Mouse (Mus musculus): ENCODE measurements around the gene Ncapd2. TPM values are rescaled to one million over a fixed set of nuclear protein-coding genes. Genes with fewer than 3 reads are reported as not detected.

Gene Ncapd2
- polyA plus RNA-seq, 2 experiments = 66.8 to 148 TPM

- 75% methylated on average over 7 of the region's 7 CpGs for WGBS (ENCODE audit: insufficient replicate concordance)
- Histone ChIP-seq H3K9me3 (ENCODE audit: control insufficient read depth, low read length) (no peaks in the 10 kb centered on the region), H3K4me3 (ENCODE audit: insufficient read depth in 1 of 2, low read depth in 2 of 2, low read length in 2 of 2) (no peak overlapping the region), H3K4me1 (replicated peaks; ENCODE audit: control insufficient read depth in 2 of 2, insufficient read depth in 2 of 2, low read length in 1 of 2) (peaks cover 24 to 33% of the 10 kb centered on the region in 2 experiments), H3K27ac (no peak overlapping the region), H3K4me2 (ENCODE audit: low read depth) (no peak overlapping the region), H3K9ac (replicated peaks) (no peak overlapping the region), H3K36me3 (replicated peaks; ENCODE audit: control insufficient read depth, insufficient read depth, low read depth) (no peaks in the 10 kb centered on the region; the same call in 1 of the 2 replicates), H3K27me3 (ENCODE audit: control insufficient read depth, insufficient read depth, low read length) (no peaks in the 10 kb centered on the region)
- no peak for DNase-seq (ENCODE audit: low read depth in 3 of 3, low spot score in 3 of 3)
- ATAC-seq (ENCODE audit: insufficient read depth) = no peak
- TF ChIP-seq EP300 (IDR thresholded peaks at IDR 0.05; ENCODE audit: low read depth) (no peak), CTCF (IDR thresholded peaks at IDR 0.05; ENCODE audit: low read depth) (no peak)
These were observed 41.9 kb downstream of the Ncapd2 start for GRCm38 (mm10) chr6:125149569-125149950.

DNA sequence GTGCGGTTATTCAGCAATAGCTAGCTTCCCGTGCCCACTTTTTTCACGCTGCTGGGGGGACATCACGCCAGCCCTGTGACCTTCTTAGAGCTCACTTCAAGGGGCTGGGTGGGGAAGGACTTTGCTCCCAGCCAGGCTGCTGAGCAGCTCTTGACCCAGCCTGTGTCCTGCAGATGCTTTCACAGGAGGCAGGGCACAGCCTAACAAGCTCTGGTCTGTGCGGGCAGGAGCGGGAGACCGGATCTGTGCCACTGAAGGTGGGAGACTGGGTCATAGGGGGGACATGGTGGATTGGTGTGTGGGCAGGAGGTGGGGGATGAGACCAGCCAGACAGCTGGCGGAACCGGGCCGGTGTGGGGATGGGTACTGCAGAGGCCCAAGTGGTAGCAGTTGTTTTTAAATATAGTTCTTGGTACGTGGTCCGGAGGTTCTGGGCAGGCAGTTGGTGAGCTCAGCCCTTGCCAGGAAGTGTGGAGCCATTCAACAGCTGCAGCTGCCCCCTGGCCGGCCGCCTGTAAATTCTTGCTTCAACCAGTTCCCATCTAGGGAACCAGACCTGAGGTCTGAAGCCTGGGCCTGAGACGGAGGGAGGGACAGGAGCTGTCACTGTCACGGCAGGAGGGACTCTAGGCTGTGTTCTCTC lies 42.5 kb downstream of the Ncapd2 start:
- H3K4me2 ChIP-seq (ENCODE audit: low read depth) = peak overlapping the region; percentile 18; the same call in 1 of the 2 replicates
- ATAC-seq (ENCODE audit: insufficient read depth) = no peak

DNA sequence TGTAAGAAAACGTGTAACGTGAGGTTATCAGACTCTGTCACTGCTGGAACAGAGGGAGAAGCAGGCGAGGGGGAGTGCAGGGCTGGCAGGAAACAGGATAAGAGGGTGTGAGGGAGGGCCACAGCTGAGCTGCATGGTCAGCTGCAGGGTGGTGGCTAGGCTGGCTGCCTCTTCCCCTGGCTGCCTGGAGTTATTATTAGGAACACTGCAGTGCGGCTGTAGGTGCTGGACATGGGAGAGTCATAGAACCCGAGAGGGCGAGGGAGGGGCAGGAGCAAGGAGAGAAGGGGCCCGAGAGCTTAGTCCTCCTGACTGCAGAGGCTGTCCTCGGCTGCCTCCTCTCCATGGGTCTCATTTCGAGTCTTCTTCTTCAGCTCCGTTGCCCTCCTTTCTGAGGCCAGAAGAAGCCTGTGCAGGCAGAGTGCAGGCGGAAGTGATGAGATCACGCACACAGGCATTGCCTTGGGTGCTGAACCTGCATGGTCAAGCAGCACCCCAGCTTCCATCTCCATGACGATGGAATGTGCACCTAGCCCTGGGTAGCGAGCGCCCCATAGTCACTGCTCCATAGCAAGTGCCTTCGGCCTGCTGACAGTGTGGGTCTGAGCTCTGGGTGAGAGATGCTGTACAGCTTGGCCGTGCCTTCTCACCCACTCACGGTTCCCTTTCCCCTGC lies 43.1 kb downstream of the Ncapd2 start:
- 37% methylated on average over 18 of the region's 18 CpGs for WGBS (ENCODE audit: insufficient replicate concordance)
- Histone ChIP-seq H3K27me3 (ENCODE audit: control insufficient read depth, insufficient read depth, low read length) (no peaks in the 10 kb centered on the region), H3K4me2 (ENCODE audit: low read depth) (peak overlapping the region; percentile 18; the same call in 1 of the 2 replicates), H3K4me1 (replicated peaks; ENCODE audit: control insufficient read depth in 2 of 2, insufficient read depth in 2 of 2, low read length in 1 of 2) (peaks cover 26 to 36% of the 10 kb centered on the region in 2 experiments), H3K9me3 (ENCODE audit: control insufficient read depth, low read length) (no peaks in the 10 kb centered on the region), H3K36me3 (replicated peaks; ENCODE audit: control insufficient read depth, insufficient read depth, low read depth) (no peaks in the 10 kb centered on the region; the same call in none of the 2 replicates), H3K9ac (replicated peaks) (no peak overlapping the region), H3K4me3 (ENCODE audit: insufficient read depth in 1 of 2, low read depth in 2 of 2, low read length in 2 of 2) (no peak overlapping the region), H3K27ac (no peak overlapping the region)
- TF ChIP-seq CTCF (IDR thresholded peaks at IDR 0.05; ENCODE audit: low read depth) = no peak
- TF ChIP-seq EP300 (IDR thresholded peaks at IDR 0.05; ENCODE audit: low read depth) = no peak
- DNase-seq (ENCODE audit: low read depth in 3 of 3, low spot score in 3 of 3) (no peak), ATAC-seq (ENCODE audit: insufficient read depth) (no peak)

More for the DNA sequence above, 42.5 kb downstream of the Ncapd2 start:
- no peaks in the 10 kb centered on the region for H3K27me3 ChIP-seq (ENCODE audit: control insufficient read depth, insufficient read depth, low read length)
- H3K9me3 ChIP-seq (ENCODE audit: control insufficient read depth, low read length) = no peaks in the 10 kb centered on the region
- peaks cover 26 to 36% of the 10 kb centered on the region in 2 experiments for H3K4me1 ChIP-seq (replicated peaks; ENCODE audit: control insufficient read depth in 2 of 2, insufficient read depth in 2 of 2, low read length in 1 of 2)
- no peak for DNase-seq (ENCODE audit: low read depth in 3 of 3, low spot score in 3 of 3)
- H3K4me3 ChIP-seq (ENCODE audit: insufficient read depth in 1 of 2, low read depth in 2 of 2, low read length in 2 of 2) = no peak overlapping the region
- no peak for TF ChIP-seq EP300 (IDR thresholded peaks at IDR 0.05; ENCODE audit: low read depth)
- TF ChIP-seq CTCF (IDR thresholded peaks at IDR 0.05; ENCODE audit: low read depth) = no peak; the same call in 1 of the 2 replicates
- no peak overlapping the region for H3K9ac ChIP-seq (replicated peaks)
- no peak overlapping the region for H3K27ac ChIP-seq
- WGBS (ENCODE audit: insufficient replicate concordance) = 59% methylated on average over 16 of the region's 16 CpGs
- no peaks in the 10 kb centered on the region; the same call in 1 of the 2 replicates for H3K36me3 ChIP-seq (replicated peaks; ENCODE audit: control insufficient read depth, insufficient read depth, low read depth)

DNA sequence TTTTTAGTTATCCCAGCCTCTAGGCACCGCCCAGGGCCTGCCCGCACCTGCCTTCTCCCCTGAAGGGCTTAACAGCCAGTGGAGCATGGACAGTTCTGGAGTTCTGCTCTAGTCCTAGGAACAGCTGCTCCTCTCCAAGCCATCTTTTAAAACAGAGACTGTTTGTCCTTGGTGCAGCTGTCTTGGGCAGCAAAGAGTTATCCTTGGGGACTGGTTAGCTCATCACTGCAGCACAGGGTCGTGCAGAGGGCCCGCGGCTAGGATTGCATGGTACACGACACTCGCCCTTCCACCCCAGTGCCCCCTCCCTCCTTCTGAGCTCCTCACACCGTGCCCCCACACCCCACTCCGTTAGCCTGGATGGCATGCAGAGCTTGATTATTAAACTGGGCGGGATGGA lies 44.2 kb downstream of the Ncapd2 start:
- Histone ChIP-seq H3K4me2 (ENCODE audit: low read depth) (no peak overlapping the region), H3K9me3 (ENCODE audit: control insufficient read depth, low read length) (no peaks in the 10 kb centered on the region), H3K27ac (no peak overlapping the region), H3K36me3 (replicated peaks; ENCODE audit: control insufficient read depth, insufficient read depth, low read depth) (peaks cover 4% of the 10 kb centered on the region), H3K4me3 (ENCODE audit: insufficient read depth in 1 of 2, low read depth in 2 of 2, low read length in 2 of 2) (no peak overlapping the region), H3K4me1 (replicated peaks; ENCODE audit: control insufficient read depth in 2 of 2, insufficient read depth in 2 of 2, low read length in 1 of 2) (peaks cover 20 to 33% of the 10 kb centered on the region in 2 experiments), H3K27me3 (ENCODE audit: control insufficient read depth, insufficient read depth, low read length) (no peaks in the 10 kb centered on the region), H3K9ac (replicated peaks) (no peak overlapping the region)
- TF ChIP-seq EP300 (IDR thresholded peaks at IDR 0.05; ENCODE audit: low read depth) = no peak
- no peak for TF ChIP-seq CTCF (IDR thresholded peaks at IDR 0.05; ENCODE audit: low read depth)
- 62% methylated on average over 10 of the region's 10 CpGs for WGBS (ENCODE audit: insufficient replicate concordance)
- no peak for DNase-seq (ENCODE audit: low read depth in 3 of 3, low spot score in 3 of 3)
- no peak for ATAC-seq (ENCODE audit: insufficient read depth)

- no peaks in the 10 kb centered on the region for H3K9me3 ChIP-seq (ENCODE audit: control insufficient read depth, low read length)
- H3K4me3 ChIP-seq (ENCODE audit: insufficient read depth in 1 of 2, low read depth in 2 of 2, low read length in 2 of 2) = no peak overlapping the region
- H3K27ac ChIP-seq = no peak overlapping the region
- peak overlapping the region; percentile 75 for H3K4me2 ChIP-seq (ENCODE audit: low read depth)
- H3K4me1 ChIP-seq (replicated peaks; ENCODE audit: control insufficient read depth in 2 of 2, insufficient read depth in 2 of 2, low read length in 1 of 2) = peaks cover 18 to 29% of the 10 kb centered on the region in 2 experiments
- ATAC-seq (ENCODE audit: insufficient read depth) = no peak
- no peaks in the 10 kb centered on the region for H3K27me3 ChIP-seq (ENCODE audit: control insufficient read depth, insufficient read depth, low read length)
- TF ChIP-seq CTCF (IDR thresholded peaks at IDR 0.05; ENCODE audit: low read depth) (no peak), EP300 (IDR thresholded peaks at IDR 0.05; ENCODE audit: low read depth) (no peak)
- WGBS (ENCODE audit: insufficient replicate concordance) = 53% methylated on average over 4 of the region's 4 CpGs
- H3K36me3 ChIP-seq (replicated peaks; ENCODE audit: control insufficient read depth, insufficient read depth, low read depth) = peaks cover 8% of the 10 kb centered on the region
- no peak for DNase-seq (ENCODE audit: low read depth in 3 of 3, low spot score in 3 of 3)
- H3K9ac ChIP-seq (replicated peaks) = no peak overlapping the region
These were observed 44.7 kb downstream of the Ncapd2 start for GRCm38 (mm10) chr6:125146797-125147196.

Measured in liver, embryonic 14.5 days (tissue).